Mouse (Mus musculus) left cerebral cortex, postnatal 4 days (tissue): Measurements from ENCODE around the gene Atl2. TPM values are rescaled to one million over a fixed set of nuclear protein-coding genes. Genes with fewer than 3 reads are reported as not detected.
A peak's percentile ranks its signal among the peaks of the same experiment; 100 is the strongest.

Experiments
- DNase-seq: peaks from one replicate; pipeline ENCODE4 v3.0.0-alpha.2; 2022
- intact Hi-C: fragments of 180-260 bp; cut with DNase I; formaldehyde crosslinking; loops from one replicate; pipeline ENCODE4 v1.15.1; 2025
- total RNA-seq, 2 experiments: library from RNA; stranded (reverse); gene quantifications; 2 replicates each; pipeline ENCODE4 v1.2.3; 2021

Gene Atl2
- total RNA-seq, 2 experiments from 2014 or later, result 61.0 to 67.1 TPM

DNA sequence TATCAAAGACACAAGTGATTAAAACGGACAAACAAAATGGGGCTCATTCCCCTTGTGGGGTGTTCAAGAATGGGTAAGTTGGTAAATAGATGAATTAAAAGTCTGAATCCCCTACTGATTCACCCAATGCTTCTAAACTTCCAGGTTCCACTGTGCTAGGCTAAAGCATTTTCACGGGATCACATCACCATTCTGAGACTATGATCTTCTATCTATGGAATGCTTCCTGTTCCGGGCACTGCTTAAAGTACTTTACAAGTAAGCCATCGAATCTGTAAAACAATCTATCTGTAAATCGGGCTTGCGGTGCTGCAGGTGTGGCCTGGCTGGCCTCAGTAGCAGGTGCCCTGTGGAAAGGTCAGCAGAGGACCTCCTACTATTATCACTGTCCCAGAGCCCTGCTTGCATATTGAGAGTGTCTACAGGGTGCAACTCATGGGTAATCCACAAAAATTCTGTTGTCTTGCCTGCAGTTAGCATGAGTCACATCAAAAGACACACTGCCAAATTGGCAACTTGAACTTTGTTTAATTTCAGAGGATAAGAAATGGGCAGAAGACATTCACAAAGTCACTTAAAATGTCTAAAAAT, 2.3 kb upstream of the Atl2 start:
- intact Hi-C loops, result no loop called here
- DNase-seq, result no peak

GRCm38 (mm10) chr17:79897666-79898065, 1.7 kb upstream of the Atl2 start:
- intact Hi-C loops, result no loop called here
- DNase-seq, result no peak

DNA sequence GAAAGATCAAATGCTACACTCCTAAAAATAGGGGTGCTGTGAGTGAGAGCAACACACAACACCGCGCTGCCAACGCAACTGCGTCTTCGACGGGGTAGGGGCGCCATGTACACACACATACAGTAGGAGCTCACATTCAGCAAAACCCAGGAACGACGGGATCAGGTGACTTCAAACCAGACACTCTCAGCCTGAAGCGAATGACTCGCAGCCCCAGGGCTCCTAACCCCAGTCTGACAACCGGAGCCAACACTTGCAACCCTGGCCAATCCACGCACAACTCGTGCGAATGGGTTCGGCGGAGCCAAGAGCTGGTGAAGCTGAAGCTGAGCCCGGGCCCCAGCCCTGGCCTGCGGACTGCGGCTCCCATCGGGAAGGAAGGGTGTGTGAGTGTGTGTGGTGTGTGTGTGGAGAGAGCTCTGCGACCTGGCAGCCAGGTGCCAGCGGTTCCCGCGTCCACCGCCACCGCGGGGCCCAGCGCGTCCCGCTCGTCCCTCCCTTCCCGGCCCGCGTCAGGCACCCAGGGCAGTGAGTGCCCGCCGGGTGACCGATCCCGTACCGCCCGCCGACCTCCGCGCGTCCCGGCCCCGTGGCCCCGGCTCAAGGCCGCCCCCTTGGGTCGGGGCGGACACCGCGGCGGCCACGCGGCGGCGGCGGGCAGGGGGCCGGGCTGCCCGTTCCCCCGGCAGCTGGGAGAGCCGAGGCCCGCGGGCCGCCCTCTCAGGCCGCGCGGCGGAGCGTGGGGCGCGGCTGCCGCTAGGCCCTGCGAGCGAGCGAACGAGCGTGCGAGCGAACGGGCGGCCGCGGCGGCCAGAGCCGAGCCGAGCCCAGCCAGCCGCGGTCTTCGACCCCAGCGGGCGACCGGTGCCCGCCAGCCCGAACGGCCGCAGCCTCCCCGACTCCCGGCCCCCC, 696 bp downstream of the Atl2 start:
- DNase-seq, result peak; percentile 50
- intact Hi-C loops, result loop anchor here (5.0 kb wide), 1 partner anchor 107 kb away; no protein-coding TSS in a partner anchor

GRCm38 (mm10) chr17:79894054-79894453, 1.9 kb downstream of the Atl2 start:
- DNase-seq, result no peak
- intact Hi-C loops, result loop anchor here (5.0 kb wide), 1 partner anchor 108 kb away; no protein-coding TSS in a partner anchor

- intact Hi-C loops, result loop anchor here (5.0 kb wide), 1 partner anchor 110 kb away; no protein-coding TSS in a partner anchor
Measured at GRCm38 (mm10) chr17:79891944-79892343, 4.0 kb downstream of the Atl2 start.

GRCm38 (mm10) chr17:79887926-79888325, 8.0 kb downstream of the Atl2 start:
- intact Hi-C loops, result no loop called here

More at GRCm38 (mm10) chr17:79891944-79892343, 4.0 kb downstream of the Atl2 start:
- no peak for DNase-seq

DNA sequence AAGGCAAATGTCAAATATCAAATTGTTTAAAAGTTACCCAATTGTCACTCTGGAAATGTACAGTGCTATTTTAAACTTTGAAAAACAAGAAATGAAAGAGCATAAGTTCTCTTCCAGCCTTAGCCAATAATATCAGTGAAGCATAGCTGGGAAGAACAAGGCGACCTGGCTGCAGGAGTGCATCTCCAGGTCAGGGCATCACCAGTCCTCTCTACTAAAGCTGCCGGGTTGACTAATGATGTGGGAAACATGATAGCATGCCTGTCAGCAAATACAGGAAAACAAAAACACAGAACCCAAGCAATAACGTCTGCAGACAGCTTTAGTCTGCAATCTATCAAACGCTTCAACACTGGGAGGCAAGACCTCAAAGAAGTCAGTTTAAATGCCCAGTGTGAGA, 12.7 kb downstream of the Atl2 start:
- DNase-seq, result no peak
- intact Hi-C loops, result no loop called here

More at GRCm38 (mm10) chr17:79887926-79888325, 8.0 kb downstream of the Atl2 start:
- DNase-seq, result no peak

DNA sequence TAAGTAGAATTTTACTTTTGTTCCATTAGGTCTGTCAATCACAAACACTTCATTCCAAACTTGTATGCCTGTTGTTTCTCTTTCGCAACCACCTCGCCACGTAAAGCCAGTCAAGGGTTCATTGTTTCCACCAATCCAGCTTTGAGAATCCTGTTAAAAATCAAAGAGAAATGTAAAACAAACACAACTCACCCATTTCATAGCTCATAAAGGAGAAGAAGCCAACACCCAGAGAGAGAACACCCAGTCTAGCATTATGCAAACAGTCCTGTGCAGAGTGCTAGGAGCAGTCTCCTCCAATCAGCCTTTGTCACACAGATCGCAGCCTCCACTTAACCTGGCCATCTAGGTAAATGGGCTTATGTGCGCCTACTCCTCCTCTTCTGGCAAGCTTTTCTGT, 30.9 kb downstream of the Atl2 start:
- no peak for DNase-seq
- intact Hi-C loops, result no loop called here

GRCm38 (mm10) chr17:79864503-79864902, 31.4 kb downstream of the Atl2 start:
- DNase-seq, result no peak
- intact Hi-C loops, result no loop called here

GRCm38 (mm10) chr17:79862038-79862437, 33.9 kb downstream of the Atl2 start:
- DNase-seq, result peak; percentile 10

GRCm38 (mm10) chr17:79855533-79855932, 40.4 kb downstream of the Atl2 start:
- intact Hi-C loops, result loop anchor here (10.0 kb wide), 1 partner anchor 179 kb away; no protein-coding TSS in a partner anchor
- no peak for DNase-seq

More at GRCm38 (mm10) chr17:79862038-79862437, 33.9 kb downstream of the Atl2 start:
- intact Hi-C loops, result no loop called here

GRCm38 (mm10) chr17:79848385-79848784, 47.5 kb downstream of the Atl2 start:
- DNase-seq, result no peak
- intact Hi-C loops, result no loop called here

DNA sequence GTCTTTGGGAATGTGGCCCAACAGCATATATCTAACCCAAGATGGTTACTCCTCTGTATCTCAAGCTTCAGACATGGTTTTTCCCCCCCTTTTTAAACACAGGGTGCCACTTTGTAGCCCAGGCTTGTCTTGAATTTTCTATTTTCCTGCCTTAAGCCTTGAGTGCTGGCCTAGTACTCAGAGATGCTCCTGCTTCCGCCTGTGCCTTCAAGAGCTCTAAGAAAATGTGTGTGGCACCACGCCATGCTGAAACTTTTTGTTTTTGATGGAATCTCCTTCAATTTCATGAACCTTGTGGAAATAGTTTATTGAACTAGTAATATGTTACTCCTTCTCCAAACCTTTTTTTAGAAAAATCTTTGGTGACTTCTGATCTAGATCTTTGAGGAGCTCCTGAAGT, 49.7 kb downstream of the Atl2 start:
- intact Hi-C loops, result no loop called here
- DNase-seq, result no peak

DNA sequence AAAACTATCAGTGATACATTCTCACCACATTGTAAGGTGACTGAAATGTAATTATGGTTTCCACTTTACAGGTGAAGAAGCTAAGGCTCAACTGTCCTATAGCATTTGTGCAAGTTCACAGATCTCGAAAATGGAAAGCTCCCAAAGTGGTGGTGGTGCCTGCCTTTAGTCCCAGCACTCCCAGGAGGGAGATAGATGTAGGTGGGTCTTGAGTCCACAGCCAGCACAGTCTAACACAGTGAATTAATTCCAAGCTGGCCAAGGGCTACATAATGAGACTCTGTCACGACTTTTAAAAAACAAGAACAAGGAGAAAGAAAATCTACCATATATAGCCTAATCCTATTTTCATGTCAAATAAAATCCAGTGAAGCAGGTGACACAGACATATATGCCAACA, 50.2 kb downstream of the Atl2 start:
- intact Hi-C loops, result no loop called here
- DNase-seq, result no peak

DNA sequence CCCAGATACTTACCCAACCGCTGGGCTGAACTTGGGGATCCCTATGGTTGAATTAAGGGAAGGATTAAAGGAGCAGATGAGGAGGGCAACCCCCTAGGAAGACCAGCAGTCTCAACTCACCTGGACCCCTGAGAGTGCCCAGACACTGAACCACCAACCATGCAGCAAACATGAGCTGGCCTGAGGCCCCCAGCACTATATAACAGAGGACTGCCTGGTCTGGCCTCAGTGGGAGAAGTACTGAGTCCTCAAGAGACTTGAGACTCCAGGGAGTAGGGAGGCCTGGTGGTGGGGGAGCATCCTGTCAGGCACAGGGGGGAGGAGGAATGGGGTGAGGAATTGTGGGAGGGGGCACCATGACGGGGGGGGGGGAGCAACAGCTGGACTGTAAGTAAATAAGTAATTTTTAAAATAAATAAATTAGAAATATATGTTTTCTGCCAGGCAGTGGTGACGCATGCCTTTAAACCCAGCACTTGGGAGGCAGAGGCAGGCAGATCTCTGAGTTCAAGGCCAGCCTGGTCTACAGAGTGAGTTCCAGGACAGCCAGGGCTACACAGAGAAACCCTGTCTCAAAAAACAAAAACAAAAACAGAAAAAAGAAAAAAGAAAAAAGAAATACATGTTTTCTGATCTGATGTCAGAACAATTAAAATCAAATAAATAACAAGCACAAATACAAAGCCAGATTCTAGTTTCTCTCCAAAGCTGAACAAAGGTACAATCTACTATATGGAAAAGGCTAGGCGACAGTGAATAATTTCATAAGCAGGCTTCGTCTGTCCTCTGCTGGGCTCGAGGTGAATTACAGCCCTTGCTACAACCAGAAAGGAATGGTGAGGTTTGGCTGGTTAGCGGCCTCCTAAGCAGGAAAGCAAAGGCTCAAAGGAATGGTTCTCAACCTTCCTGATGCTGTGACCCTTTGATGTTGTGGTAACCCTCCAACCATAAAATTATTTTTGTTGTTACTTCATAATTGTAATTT, 55.4 kb downstream of the Atl2 start:
- intact Hi-C loops, result loop anchor here (2.0 to 5.0 kb wide), 2 partner anchors 178 to 728 kb away; no protein-coding TSS in a partner anchor
- DNase-seq, result peak; percentile 71

DNA sequence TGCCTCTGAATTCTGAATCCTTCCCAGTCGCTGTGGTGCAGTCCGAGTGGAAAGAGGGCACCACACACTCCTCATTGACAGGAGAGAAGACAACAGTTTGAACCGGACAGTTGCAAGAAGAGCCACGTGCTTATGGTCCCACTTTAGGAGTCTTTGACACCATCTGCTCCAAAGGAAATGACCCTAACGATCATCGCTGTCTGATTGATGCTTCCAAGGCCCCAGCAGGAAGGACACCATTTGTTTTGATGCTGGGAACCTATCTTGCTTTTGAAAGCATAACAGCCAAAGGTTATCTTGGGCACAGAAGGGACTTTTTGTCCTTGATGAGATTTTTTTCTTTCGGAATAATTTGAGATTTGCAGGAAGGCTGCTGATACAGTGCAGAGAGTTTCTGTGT, 58.9 kb downstream of the Atl2 start:
- DNase-seq, result no peak
- intact Hi-C loops, result no loop called here

DNA sequence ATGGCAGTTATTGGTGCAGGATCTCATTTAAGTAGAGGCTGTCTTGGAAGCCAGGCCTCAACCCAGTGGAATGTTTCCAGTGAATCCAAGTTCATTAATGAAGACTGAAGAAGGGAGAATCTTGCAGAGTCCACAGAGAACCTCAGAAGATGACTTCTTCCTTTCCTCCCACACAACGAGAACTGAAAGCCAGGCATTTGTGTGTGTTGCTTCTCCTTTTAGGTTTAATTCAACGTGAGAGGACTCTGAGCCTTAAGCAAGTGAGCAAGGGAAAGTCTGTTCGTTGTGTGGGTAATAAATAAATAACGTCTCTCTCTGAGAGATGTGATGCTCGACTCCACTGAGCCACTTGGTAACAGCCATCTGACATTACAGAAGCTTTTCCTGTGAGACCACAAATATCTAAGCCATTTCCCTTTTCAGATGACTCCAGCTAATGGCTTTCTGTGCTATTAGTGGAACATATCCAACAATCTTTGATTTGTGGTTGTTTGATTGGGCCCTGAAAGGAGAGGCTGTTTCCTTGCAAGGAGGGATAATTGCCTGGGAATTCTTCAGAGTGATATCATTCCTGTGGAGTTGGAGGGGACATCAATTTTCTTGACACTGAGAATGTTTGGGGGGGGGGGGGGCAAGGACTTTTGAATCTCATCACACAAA, 60.1 kb downstream of the Atl2 start:
- intact Hi-C loops, result no loop called here
- DNase-seq, result no peak

- intact Hi-C loops, result no loop called here
- DNase-seq, result no peak
Measured at GRCm38 (mm10) chr17:79832284-79832683, 63.6 kb downstream of the Atl2 start.

DNA sequence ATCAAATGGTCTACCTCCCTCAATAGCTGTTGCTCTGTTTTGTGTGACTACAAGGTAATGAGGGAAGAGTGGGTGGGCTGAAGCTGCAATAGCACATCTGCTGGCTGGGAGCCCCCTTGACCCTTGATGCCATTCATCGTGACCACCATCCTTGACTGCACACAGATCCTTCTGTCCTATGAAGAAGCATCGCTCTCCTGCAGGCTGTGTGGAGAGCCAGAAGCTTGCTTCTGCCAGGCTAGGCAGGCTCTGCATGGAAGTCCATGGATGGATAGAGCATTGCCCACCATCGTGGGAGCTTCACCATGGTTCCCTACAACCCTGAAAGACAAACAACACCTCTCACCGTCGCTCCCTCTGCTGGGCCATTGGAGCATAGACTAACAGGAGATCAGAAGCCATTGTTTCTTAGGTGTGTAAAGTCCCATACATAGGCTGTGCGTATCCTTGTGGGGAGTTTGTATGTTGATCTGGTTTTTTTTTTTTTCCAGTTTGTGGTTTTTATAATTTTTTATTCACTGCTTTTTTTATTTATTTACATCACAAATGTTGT, 69.4 kb downstream of the Atl2 start:
- intact Hi-C loops, result no loop called here
- no peak for DNase-seq
